Mouse (Mus musculus): ENCODE measurements around the gene Tgfa.

DNA sequence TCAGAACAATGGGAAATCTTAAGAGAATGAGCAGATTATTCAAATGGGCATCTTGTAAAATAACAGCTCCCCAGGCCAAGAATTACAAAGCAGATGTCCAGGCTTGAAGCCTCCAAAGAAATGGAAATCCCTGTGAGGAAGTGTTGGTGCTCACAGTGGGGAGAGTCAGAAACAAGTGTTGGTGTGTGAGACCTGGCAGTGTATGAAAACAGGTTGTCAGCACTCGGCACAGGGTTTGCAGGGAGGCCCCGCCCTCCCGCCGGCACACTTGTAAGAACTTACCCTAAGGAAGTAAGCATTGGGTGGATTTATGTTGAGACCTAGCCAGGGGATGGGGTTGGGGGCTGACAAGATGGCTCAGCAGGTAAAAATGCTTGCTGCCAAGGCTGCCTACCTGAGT, 50.9 kb downstream of the Tgfa start:
- TF ChIP-seq CTCF (conservative IDR thresholded peaks at IDR 0.05; ENCODE audit: insufficient read depth, insufficient read length, low read depth, low read length), result no peak
- TF ChIP-seq POLR2A (IDR thresholded peaks at IDR 0.05; ENCODE audit: low read depth, low read length), result no peak

Data from kidney, adult 2 months (tissue).